Mouse (Mus musculus): Measurements from ENCODE around the gene Gpr83. TPM values are rescaled to one million over a fixed set of nuclear protein-coding genes. Genes with fewer than 3 reads are reported as not detected.

The Gpr83 gene
- 0.58 and 1.1 TPM in 2 replicates for polyA plus RNA-seq (2012; rRNA removed)

GRCm38 (mm10) chr9:14859868-14860639, at the start of gene Gpr83:
Gpr83 (plus strand) TSS chr9:14860210.

GRCm38 (mm10) chr9:14903581-14904378, 43.8 kb downstream of the Gpr83 start, which contains the start of gene Izumo1r:
Izumo1r (minus strand) TSS chr9:14903949.

Other genes with a start within 250 kb of the Gpr83 start
- 13.2 and 14.4 TPM in 2 replicates for gene Amotl1, start 215.2 kb upstream of the Gpr83 start, polyA plus RNA-seq (2012; rRNA removed)
- gene Piwil4, start 119.5 kb upstream of the Gpr83 start, polyA plus RNA-seq (2012; rRNA removed) = 4.6 and 4.9 TPM in 2 replicates
- gene Fut4, start 107.8 kb upstream of the Gpr83 start, polyA plus RNA-seq (2012; rRNA removed) = 66.1 and 74.8 TPM in 2 replicates
- not detected in 2 replicates for gene 1700012B09Rik, start 89.2 kb upstream of the Gpr83 start, polyA plus RNA-seq (2012; rRNA removed)
- gene Mre11a, start 75.6 kb upstream of the Gpr83 start, polyA plus RNA-seq (2012; rRNA removed) = 1.8 and 2.6 TPM in 2 replicates
- gene Ankrd49, start 75.4 kb upstream of the Gpr83 start, polyA plus RNA-seq (2012; rRNA removed) = 3.8 and 4.5 TPM in 2 replicates
- gene Izumo1r, start 43.7 kb downstream of the Gpr83 start, polyA plus RNA-seq (2012; rRNA removed) = 0.95 TPM in 2 replicates
- 64.7 and 71.3 TPM in 2 replicates for gene Panx1, start 185.3 kb downstream of the Gpr83 start, polyA plus RNA-seq (2012; rRNA removed)